Mouse (Mus musculus): ENCODE data around the gene Mllt3. TPM values are rescaled to one million over a fixed set of nuclear protein-coding genes. Genes with fewer than 3 reads are reported as not detected.

Mllt3 gene
- polyA plus RNA-seq, 1 experiment from 2014 or later: 45.4 TPM

GRCm38 (mm10) chr4:87957852-87958251 lies 75.3 kb downstream of the Mllt3 start:
- H3K27ac ChIP-seq: no peak overlapping the region
- WGBS: 88% methylated on average over 3 of the region's 3 CpGs

GRCm38 (mm10) chr4:87957198-87957597 lies 76.0 kb downstream of the Mllt3 start:
- WGBS: 94% methylated on average over 3 of the region's 3 CpGs

More at GRCm38 (mm10) chr4:87957852-87958251, 75.3 kb downstream of the Mllt3 start:
- DNase-seq (ENCODE audit: low spot score): no peak
- Histone ChIP-seq H3K4me1 (replicated peaks) (0 out of 2 replicates have a peak, but pooled peaks cover 8% of the 10 kb centered on the region), H3K4me3 (no peak overlapping the region), H3K9me3 (no peaks in the 10 kb centered on the region), H3K27me3 (ENCODE audit: insufficient read depth, poor library complexity, severe bottlenecking) (no peaks in the 10 kb centered on the region), H3K36me3 (no peaks in the 10 kb centered on the region)

GRCm38 (mm10) chr4:87955132-87955531 lies 78.0 kb downstream of the Mllt3 start:
- 94% methylated on average over 2 of the region's 2 CpGs for WGBS
- no peak for DNase-seq (ENCODE audit: low spot score)
- Histone ChIP-seq H3K27ac (no peak overlapping the region), H3K4me1 (replicated peaks) (0 out of 2 replicates have a peak, but pooled peaks cover 8% of the 10 kb centered on the region), H3K36me3 (no peaks in the 10 kb centered on the region), H3K4me3 (no peak overlapping the region), H3K9me3 (no peaks in the 10 kb centered on the region), H3K27me3 (ENCODE audit: insufficient read depth, poor library complexity, severe bottlenecking) (no peaks in the 10 kb centered on the region)

More at GRCm38 (mm10) chr4:87957198-87957597, 76.0 kb downstream of the Mllt3 start:
- H3K27me3 ChIP-seq (ENCODE audit: insufficient read depth, poor library complexity, severe bottlenecking): no peaks in the 10 kb centered on the region
- H3K9me3 ChIP-seq: no peaks in the 10 kb centered on the region
- H3K27ac ChIP-seq: no peak overlapping the region
- DNase-seq (ENCODE audit: low spot score): no peak
- H3K4me1 ChIP-seq (replicated peaks): 0 out of 2 replicates have a peak, but pooled peaks cover 8% of the 10 kb centered on the region
- no peaks in the 10 kb centered on the region for H3K36me3 ChIP-seq
- H3K4me3 ChIP-seq: no peak overlapping the region

GRCm38 (mm10) chr4:87954421-87955083 lies 78.6 kb downstream of the Mllt3 start:
- no peaks in the 10 kb centered on the region for H3K36me3 ChIP-seq
- no peak overlapping the region for H3K27ac ChIP-seq
- no peak for DNase-seq (ENCODE audit: low spot score)
- H3K27me3 ChIP-seq (ENCODE audit: insufficient read depth, poor library complexity, severe bottlenecking): no peaks in the 10 kb centered on the region
- 81% methylated on average over 7 of the region's 7 CpGs for WGBS
- H3K9me3 ChIP-seq: no peaks in the 10 kb centered on the region
- H3K4me3 ChIP-seq: no peak overlapping the region
- H3K4me1 ChIP-seq (replicated peaks): 0 out of 2 replicates have a peak, but pooled peaks cover 8% of the 10 kb centered on the region

DNA sequence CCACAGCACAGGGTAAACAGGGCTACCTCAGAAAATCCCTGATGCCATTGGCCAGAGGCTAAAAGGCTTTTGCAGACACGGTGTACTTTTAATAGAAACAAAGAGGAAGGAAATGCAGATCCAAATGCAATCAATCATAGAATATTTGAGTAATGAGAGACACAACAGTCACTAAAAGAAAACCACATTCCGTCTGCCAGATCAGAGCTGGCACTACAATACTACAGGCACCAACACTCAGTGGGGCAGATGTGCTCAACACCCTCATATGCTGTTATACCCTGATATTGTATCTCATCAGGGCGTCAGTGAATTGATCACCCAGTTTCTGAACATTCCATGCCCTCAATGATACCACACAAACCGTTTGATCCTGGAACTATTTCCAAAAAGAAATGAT lies 79.4 kb downstream of the Mllt3 start:
- Histone ChIP-seq H3K4me1 (replicated peaks) (0 out of 2 replicates have a peak, but pooled peaks cover 8% of the 10 kb centered on the region), H3K4me3 (no peak overlapping the region), H3K27ac (no peak overlapping the region), H3K9me3 (no peaks in the 10 kb centered on the region), H3K27me3 (ENCODE audit: insufficient read depth, poor library complexity, severe bottlenecking) (no peaks in the 10 kb centered on the region), H3K36me3 (no peaks in the 10 kb centered on the region)
- WGBS: 83% methylated on average over 4 of the region's 4 CpGs
- no peak for DNase-seq (ENCODE audit: low spot score)

DNA sequence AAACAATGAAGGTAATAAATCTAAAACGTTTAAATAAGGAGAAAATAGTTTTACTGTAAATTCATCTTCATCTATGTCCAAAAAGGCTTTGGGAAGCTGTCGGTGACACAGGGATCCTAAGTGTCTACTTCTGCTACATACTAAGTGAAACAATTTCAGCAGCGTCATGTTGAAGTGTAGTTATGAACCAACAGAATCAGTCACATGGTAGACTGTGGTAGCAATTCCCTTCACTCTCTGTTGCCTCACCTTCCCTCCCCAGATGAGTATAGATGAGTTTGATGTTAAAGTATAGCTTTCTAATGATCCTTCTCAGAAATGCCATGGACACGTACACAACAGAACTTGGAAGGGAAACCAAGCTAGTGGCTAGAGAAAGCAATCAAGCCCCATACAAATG lies 79.9 kb downstream of the Mllt3 start:
- WGBS: 89% methylated on average over 4 of the region's 4 CpGs
- no peak overlapping the region for H3K4me3 ChIP-seq
- H3K9me3 ChIP-seq: no peaks in the 10 kb centered on the region
- no peak for DNase-seq (ENCODE audit: low spot score)
- no peak overlapping the region for H3K27ac ChIP-seq
- H3K4me1 ChIP-seq (replicated peaks): 0 out of 2 replicates have a peak, but pooled peaks cover 8% of the 10 kb centered on the region
- no peaks in the 10 kb centered on the region for H3K27me3 ChIP-seq (ENCODE audit: insufficient read depth, poor library complexity, severe bottlenecking)
- no peaks in the 10 kb centered on the region for H3K36me3 ChIP-seq

GRCm38 (mm10) chr4:87949451-87949850 lies 83.7 kb downstream of the Mllt3 start:
- no peak for DNase-seq (ENCODE audit: low spot score)
- H3K27ac ChIP-seq: no peak overlapping the region
- H3K9me3 ChIP-seq: no peaks in the 10 kb centered on the region
- 0 out of 2 replicates have a peak, but pooled peaks cover 2% of the 10 kb centered on the region for H3K4me1 ChIP-seq (replicated peaks)
- WGBS: 70% methylated on average over 6 of the region's 6 CpGs
- no peaks in the 10 kb centered on the region for H3K27me3 ChIP-seq (ENCODE audit: insufficient read depth, poor library complexity, severe bottlenecking)
- H3K36me3 ChIP-seq: no peaks in the 10 kb centered on the region
- no peak overlapping the region for H3K4me3 ChIP-seq

- no peak for DNase-seq (ENCODE audit: low spot score)
- Histone ChIP-seq H3K36me3 (no peaks in the 10 kb centered on the region), H3K9me3 (no peaks in the 10 kb centered on the region), H3K4me3 (no peak overlapping the region), H3K4me1 (replicated peaks) (0 out of 2 replicates have a peak, but pooled peaks cover 4% of the 10 kb centered on the region), H3K27ac (no peak overlapping the region), H3K27me3 (ENCODE audit: insufficient read depth, poor library complexity, severe bottlenecking) (no peaks in the 10 kb centered on the region)
- WGBS: 79% methylated on average over 3 of the region's 3 CpGs
Observed at GRCm38 (mm10) chr4:87944320-87944719, 88.8 kb downstream of the Mllt3 start.

- H3K4me3 ChIP-seq: no peak overlapping the region
- no peaks in the 10 kb centered on the region for H3K36me3 ChIP-seq
- H3K27me3 ChIP-seq (ENCODE audit: insufficient read depth, poor library complexity, severe bottlenecking): no peaks in the 10 kb centered on the region
- 0 out of 2 replicates have a peak, but pooled peaks cover 4% of the 10 kb centered on the region for H3K4me1 ChIP-seq (replicated peaks)
- H3K27ac ChIP-seq: no peak overlapping the region
- no peaks in the 10 kb centered on the region for H3K9me3 ChIP-seq
- no peak for DNase-seq (ENCODE audit: low spot score)
- 81% methylated on average over 8 of the region's 8 CpGs for WGBS
Observed at GRCm38 (mm10) chr4:87942921-87943403, 90.2 kb downstream of the Mllt3 start.

DNA sequence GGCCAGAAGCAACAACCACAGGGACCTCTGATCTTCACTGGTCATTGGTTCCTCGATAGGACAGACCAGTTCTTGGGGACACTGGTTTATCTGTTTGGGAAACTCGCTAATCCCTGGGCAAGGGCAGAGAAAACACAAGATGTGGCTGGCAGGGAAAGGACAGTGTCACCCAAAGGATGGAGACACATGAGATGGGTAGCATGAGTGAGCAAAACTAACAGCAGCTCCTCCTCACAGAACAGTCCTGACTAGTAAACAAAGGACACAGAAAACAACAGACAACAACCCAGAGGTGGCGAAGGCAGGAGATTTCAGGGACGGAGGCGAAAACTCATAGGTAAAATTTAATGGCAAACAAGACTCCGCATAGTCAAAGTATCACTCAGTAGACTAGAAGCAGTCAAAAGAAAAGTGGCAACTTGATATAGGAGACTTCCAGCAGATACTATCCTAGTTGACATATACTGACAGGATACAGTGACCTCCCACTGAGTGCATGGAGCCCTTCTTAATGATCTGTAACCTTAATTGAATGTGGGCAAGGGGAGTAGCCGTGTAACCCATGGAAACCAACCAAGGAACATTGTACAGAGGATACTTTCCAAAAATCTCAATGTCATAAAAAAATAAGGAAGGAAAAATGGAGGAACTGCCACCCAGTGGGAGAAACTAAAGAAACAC lies 93.5 kb downstream of the Mllt3 start:
- Histone ChIP-seq H3K4me1 (replicated peaks) (0 out of 2 replicates have a peak, but pooled peaks cover 6% of the 10 kb centered on the region), H3K36me3 (no peaks in the 10 kb centered on the region), H3K27ac (no peak overlapping the region), H3K4me3 (no peak overlapping the region), H3K27me3 (ENCODE audit: insufficient read depth, poor library complexity, severe bottlenecking) (no peaks in the 10 kb centered on the region), H3K9me3 (no peaks in the 10 kb centered on the region)
- no peak for DNase-seq (ENCODE audit: low spot score)
- WGBS: 90% methylated on average over 7 of the region's 7 CpGs

GRCm38 (mm10) chr4:87936326-87936725 lies 96.8 kb downstream of the Mllt3 start:
- H3K27me3 ChIP-seq (ENCODE audit: insufficient read depth, poor library complexity, severe bottlenecking): no peaks in the 10 kb centered on the region
- H3K9me3 ChIP-seq: no peaks in the 10 kb centered on the region
- H3K4me1 ChIP-seq (replicated peaks): 0 out of 2 replicates have a peak, but pooled peaks cover 2% of the 10 kb centered on the region
- DNase-seq (ENCODE audit: low spot score): no peak
- no peak overlapping the region for H3K27ac ChIP-seq
- 72% methylated on average over 2 of the region's 2 CpGs for WGBS
- H3K36me3 ChIP-seq: no peaks in the 10 kb centered on the region
- H3K4me3 ChIP-seq: no peak overlapping the region

GRCm38 (mm10) chr4:87933701-87934337 lies 99.3 kb downstream of the Mllt3 start:
- no peaks in the 10 kb centered on the region for H3K36me3 ChIP-seq
- 85% methylated on average over 4 of the region's 4 CpGs for WGBS
- H3K9me3 ChIP-seq: no peaks in the 10 kb centered on the region
- H3K4me3 ChIP-seq: no peak overlapping the region
- H3K4me1 ChIP-seq (replicated peaks): peaks cover 7% of the 10 kb centered on the region; the same call in 1 of the 2 replicates
- no peak overlapping the region for H3K27ac ChIP-seq
- no peak for DNase-seq (ENCODE audit: low spot score)
- no peaks in the 10 kb centered on the region for H3K27me3 ChIP-seq (ENCODE audit: insufficient read depth, poor library complexity, severe bottlenecking)
